Mouse (Mus musculus) gastrocnemius, postnatal 25 days (tissue): ENCODE measurements around the gene 1700122O11Rik. TPM values are rescaled to one million over a fixed set of nuclear protein-coding genes. Genes with fewer than 3 reads are reported as not detected.

Experiments used
- total RNA-seq, 2 experiments: library from RNA; stranded (reverse); gene quantifications; 1 replicate in 1 of 2; 2 replicates in 1 of 2; pipeline ENCODE4 v1.2.3; 2021

Gene 1700122O11Rik
- total RNA-seq, 2 experiments from 2014 or later, result not detected

Other genes starting within 250 kb of the 1700122O11Rik start
- 1 to 10 TPM; 1.0 to 1.1 TPM for gene Mdfi, start 203.6 kb downstream of the 1700122O11Rik start, total RNA-seq
- gene Foxp4, start 113.6 kb downstream of the 1700122O11Rik start, total RNA-seq, result 1 to 10 TPM; 6.4 to 7.6 TPM
- gene 1700067P10Rik, start 51.0 kb upstream of the 1700122O11Rik start, total RNA-seq, result not detected
- not detected for gene 9830107B12Rik, start 108.0 kb upstream of the 1700122O11Rik start, total RNA-seq
- not detected for gene A530064D06Rik, start 129.0 kb upstream of the 1700122O11Rik start, total RNA-seq
- not detected for gene Trem1, start 194.5 kb upstream of the 1700122O11Rik start, total RNA-seq
- not detected for gene Trem3, start 209.5 kb upstream of the 1700122O11Rik start, total RNA-seq
- gene Treml4, start 226.0 kb upstream of the 1700122O11Rik start, total RNA-seq, result not detected